Mouse (Mus musculus) heart, postnatal 4 days (tissue): ENCODE data around the gene Elp4. TPM values are rescaled to one million over a fixed set of nuclear protein-coding genes. Genes with fewer than 3 reads are reported as not detected.

Source experiments
- DNase-seq: peaks from one replicate; pipeline ENCODE4 v3.0.0; 2021
- total RNA-seq, 2 experiments: library from RNA; stranded (reverse); gene quantifications; 2 replicates each; pipeline ENCODE4 v1.2.3; 2021

The Elp4 gene
- total RNA-seq, 2 experiments from 2014 or later = 18.8 TPM

DNA sequence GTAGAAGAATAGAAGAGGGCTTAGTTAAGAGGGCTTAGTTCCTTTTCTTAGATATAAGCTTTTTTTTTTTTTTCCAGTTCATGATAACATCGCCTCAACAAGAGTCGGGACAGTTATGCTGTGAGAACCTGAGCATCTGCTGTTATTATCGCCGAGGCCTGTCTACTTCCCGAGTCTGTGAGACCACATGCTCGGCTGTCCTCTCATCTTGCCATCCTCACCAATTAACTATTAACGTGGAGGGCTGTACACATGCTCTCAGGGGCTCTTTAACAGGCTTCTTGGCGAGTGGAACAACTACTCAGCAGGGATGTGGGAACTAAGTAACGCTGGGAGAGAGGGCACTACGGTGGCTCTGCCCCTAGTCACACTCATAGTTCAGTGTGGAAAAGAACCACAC lies 99.9 kb downstream of the Elp4 start:
- no peak for DNase-seq

DNA sequence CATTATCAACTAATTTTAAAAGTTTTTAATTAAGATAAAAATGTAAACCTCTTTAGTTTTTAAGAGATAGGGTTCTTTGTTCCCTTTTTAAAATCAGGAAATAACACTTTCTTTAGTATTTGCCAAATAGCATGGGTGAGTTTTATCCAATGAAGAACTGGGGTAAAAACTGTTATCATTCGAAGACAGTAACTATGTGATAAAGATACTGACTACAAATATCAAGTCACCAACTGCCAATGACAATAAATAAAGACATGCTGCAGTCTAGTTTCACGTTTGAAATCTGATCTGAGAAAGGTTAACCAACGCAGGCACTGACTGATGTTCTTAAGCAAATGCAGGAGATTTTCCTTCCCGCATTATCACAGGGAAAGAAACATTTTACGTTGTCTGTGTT lies 100.9 kb downstream of the Elp4 start:
- DNase-seq = no peak

GRCm38 (mm10) chr2:105802902-105803301 lies 101.5 kb downstream of the Elp4 start:
- DNase-seq = no peak

DNA sequence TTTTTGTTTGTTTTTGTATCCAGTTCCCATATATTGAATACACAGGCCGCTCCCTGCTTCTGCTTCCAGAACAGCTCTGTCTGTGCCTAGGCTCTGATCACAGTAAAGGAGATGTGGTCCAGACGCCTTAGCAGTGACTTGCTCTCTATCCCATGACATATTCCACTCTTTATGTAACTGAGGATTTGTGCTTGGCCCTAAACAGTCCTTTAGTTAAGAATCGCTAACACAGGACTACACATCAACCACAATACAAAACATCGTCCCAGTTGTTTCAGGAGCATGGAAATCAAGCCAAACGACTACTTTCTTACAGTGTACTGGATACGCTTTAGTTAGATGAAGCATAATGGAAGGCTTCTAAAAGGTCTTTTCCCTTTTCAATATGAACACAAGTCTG lies 102.8 kb downstream of the Elp4 start:
- no peak for DNase-seq

DNA sequence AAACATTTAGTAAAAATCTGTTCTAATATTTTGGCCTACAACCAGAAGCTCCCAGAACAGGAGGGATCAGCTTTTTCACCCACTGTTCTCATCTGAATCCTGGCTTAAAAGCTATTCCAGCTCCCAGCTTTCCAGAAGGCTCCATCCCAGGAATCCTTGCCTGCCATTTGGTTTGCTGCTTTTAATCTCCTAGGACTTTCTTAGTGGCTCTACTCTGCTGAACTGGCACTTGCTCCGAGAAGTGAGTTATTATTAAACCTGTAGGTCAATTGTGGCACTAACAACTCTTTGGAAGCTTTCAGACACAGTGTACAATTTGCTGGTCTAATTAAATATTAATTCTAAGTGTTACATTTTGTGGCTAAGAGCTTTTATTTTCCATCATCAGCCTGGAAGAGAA lies 103.7 kb downstream of the Elp4 start:
- DNase-seq = no peak

DNA sequence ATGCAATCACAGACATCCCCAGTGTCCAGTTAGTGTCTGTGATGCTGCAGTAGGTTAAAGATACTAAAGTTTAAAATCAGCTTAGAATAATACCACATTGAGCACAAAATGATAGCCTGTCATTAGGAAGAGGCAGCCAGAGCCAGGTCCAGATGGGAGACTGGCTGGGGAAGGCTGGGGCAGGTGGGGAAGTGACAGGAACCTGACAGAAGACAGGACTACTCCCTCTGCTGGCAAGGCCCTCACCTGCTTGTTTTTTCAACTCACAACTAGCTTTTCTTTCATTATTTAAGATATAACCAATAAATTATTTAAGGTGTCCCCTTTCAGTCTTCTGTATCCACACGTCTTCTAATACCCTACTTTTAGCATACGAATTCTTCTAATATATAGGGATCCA lies 104.5 kb downstream of the Elp4 start:
- DNase-seq = peak; percentile 17

GRCm38 (mm10) chr2:105797842-105798241 lies 106.5 kb downstream of the Elp4 start:
- DNase-seq = peak; percentile 29

- no peak for DNase-seq
These were observed 108.3 kb downstream of the Elp4 start for GRCm38 (mm10) chr2:105796101-105796500.

- DNase-seq = no peak
These were observed 111.8 kb downstream of the Elp4 start for GRCm38 (mm10) chr2:105792339-105793120.

GRCm38 (mm10) chr2:105789936-105790335 lies 114.4 kb downstream of the Elp4 start:
- DNase-seq = no peak

DNA sequence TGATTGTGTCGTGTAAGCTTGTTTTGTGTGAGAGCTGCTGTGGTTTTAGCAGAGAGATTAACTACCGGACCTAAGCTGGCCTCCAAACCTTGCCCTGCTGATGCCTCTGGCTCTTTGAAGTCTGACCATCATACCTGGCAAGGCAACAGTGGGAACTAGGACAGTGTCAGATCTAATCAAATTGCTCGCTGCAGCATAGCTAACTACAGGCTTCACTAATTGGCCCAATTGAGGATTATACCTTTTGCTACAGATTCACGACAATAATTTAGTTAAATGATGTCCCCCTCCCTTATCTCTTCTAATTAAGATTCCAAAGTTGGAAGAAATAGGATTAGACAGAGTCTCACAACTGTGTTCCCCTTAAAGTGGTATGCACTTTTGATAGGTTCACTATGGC lies 116.6 kb downstream of the Elp4 start:
- no peak for DNase-seq

DNA sequence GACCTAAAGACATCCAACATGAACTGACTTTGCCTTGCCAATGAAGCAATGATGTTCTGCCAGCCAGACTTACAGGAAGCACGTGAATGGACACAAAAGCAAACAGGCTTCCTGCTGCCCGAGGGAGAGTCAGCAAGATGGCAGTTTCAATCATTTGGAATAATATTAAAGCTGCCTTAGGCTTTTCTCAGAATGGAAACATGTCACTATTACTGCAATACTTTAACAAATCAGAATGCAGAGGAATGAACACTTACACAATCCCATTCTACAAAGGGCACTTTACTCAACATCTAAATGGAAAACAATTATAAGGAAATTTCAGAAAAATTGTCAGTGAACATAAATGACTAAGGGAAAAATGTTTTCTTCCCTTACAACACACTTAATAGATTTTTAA lies 117.4 kb downstream of the Elp4 start:
- DNase-seq = no peak

DNA sequence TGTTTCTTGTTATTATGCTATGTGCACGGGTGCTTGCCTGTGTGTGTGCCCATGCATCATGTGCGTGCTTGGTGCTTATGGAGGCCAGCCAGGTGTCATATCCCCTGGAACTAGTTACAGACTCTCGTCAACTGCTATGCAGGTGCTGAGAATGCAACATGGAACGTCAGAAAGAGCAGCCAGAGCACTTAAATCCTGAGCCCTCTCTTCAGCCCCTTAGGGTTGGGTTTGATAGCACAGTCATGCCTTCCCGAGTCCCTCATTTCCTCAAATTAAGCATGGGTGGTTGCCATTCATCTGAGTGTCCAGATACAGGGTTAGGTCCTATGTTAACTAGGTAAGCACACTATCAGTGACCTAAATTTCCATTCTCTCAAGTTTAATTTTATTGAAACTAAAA lies 121.5 kb downstream of the Elp4 start:
- DNase-seq = no peak

DNA sequence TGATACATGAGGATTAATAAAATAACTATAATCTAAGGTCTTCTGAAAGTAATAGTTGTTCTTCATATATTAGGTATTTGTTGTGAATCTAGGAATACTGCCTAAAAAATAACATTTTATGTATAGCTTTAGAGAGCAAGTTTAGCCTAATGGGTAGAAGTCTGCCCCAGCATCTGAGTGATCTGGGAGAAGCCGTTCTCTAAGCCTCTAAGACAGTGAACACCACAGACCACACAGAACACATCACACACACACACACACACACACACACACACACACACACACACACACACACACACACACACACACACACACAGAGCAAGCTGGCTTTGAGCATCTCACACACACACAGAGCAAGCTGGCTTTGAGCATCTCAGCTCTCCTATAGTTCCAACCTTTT lies 123.6 kb downstream of the Elp4 start:
- no peak for DNase-seq

DNA sequence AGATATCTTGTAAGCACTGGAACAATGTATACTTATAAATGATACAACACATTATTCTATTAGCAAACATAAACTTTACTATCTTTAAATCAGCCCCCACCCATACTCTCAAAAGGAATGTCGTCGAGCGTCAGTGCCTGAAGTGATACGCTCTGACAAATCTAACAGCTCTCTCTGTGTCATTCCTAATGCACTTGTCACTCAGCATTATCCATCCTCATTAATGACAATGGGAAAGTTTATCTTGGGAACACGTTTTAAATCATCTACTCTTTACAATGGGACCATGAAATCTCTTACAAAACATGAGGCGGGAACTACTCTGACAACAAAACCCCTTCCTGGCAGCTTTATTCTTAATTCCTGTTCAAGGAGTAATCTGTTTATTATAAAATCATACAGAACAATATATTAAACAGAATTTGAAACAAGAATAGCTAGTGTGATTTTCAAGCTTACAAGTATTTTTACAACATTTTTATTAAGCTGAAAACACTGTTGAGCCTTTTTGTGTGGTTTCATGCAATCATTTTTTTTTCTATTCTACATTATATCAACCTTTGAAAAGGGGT lies 125.0 kb downstream of the Elp4 start:
- no peak for DNase-seq

DNA sequence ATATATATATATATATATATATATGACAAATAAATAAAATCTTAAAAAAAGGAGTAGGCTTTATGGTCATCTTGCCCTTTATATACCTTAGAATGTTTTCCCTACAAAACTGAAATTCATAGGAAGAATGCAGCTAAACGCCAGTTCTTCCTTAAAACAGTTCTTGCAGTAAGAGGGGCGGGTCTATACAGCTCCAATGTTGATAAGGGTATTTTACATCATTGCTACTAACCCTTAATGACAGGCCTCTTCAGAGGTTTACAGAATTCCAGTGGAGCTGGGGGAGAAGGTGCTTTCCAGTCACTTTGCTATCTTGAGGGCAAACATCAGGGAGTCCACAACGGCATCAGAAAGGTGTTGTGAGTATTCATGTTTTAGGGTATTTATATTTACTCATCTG lies 133.1 kb downstream of the Elp4 start:
- DNase-seq = no peak

GRCm38 (mm10) chr2:105769747-105770328 lies 134.5 kb downstream of the Elp4 start:
- DNase-seq = no peak

- DNase-seq = no peak
These were observed 150.9 kb downstream of the Elp4 start for GRCm38 (mm10) chr2:105753512-105753911.

DNA sequence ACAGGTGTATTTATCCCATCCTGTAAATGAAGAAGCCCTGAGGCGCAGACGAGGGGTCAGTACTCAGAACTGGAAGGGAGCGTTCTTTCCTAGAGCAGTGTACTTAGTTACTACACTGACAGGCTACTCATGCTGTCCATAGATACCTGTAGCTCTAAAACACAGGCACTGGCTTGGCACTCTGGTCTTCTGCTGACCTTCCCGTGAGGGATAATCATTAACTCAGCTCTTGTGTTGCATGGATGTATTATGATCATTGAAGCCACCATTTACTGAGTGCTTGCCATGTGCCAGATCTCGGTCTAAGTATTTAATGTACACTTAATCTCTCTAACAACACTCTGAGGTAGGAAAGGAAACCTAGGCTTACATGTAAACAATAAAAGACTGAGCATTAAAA lies 155.3 kb downstream of the Elp4 start:
- no peak for DNase-seq

DNA sequence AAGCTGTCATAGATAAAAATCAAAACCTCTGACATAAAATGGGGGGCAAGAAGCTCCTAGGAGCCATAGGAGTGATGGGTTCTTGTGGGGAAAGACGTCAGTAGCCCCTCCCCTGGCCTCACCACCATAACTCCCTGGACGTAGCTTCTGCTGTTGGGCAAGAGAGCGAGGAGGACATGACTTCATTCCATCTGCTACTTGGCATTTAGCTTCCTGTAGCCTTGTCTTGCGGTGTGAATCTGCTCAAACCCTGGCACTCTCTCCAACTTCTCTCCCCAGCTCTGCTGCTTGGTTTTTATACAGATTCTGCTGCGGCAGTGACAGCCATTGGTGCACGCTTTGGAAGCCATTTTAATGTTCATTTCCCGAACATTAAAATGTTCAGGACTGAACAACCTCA lies 157.5 kb downstream of the Elp4 start:
- no peak for DNase-seq

DNA sequence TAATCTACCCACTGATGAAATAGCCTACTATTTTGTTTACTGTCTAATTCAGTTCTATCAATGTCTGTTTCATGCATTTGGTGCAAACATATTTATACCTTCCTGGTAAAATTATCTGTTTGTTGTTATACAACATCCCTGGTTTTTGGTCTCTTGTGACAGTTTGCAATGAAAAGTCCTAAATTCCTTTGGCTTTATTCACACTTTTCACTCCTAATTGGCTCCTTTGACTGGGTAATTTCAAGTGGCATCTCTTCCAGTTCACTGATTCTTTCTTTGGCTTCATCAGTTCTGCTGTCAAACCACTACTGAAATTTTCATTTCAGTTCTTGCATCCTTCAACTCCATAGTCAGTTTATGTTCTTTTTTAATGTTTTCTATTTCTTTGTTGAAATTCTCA lies 168.2 kb downstream of the Elp4 start:
- DNase-seq = no peak

- no peak for DNase-seq
These were observed 173.7 kb downstream of the Elp4 start for GRCm38 (mm10) chr2:105730704-105731103.

- DNase-seq = no peak
These were observed 177.7 kb downstream of the Elp4 start for GRCm38 (mm10) chr2:105726657-105727056.
